Comparison of ENCODE assay signal across 18 mouse cellular contexts in the genomic region with DNA sequence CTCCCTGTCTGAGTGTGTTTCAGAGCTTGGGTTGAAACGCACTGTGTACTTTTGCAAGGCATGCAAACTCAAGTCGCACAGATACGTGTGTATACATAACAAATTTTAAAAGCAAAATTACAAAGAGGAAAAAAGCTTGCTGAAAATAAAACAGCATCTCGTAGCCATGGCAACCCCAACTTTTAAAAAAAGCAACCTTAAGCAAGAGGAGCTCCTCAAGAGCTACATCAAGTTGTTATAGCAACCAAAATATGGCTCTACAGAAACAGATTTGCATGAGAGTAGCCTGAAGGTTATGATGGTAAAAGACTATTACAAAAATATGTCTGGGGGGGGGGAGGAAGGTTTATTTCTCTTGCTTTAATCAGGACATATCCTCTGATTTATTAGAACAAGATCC.
DNase-seq lines count a peak whose midpoint lies in the region; ATAC-seq and TF ChIP-seq lines count a peak whose summit lies in the region.
"Had no signal": no experiment of that assay in that cellular context is flagged by ENCODE, and none has a peak within 500 bp of the region (broad histone marks: within the 10 kb centered on the region; RNA-seq: fewer than 3 reads in every experiment).

No protein-coding gene starts in this region.

- H3K36me3 ChIP-seq in hindbrain, postnatal 0 days (ENCODE audit: insufficient read depth, low read length): no peaks in the 10 kb centered on the region
- H3K36me3 ChIP-seq in hindbrain, embryonic 13.5 days: no peaks in the 10 kb centered on the region
- no peaks in the 10 kb centered on the region for H3K36me3 ChIP-seq in midbrain, embryonic 16.5 days (ENCODE audit: control insufficient read depth, insufficient read depth, low read length)
- no peaks in the 10 kb centered on the region for H3K36me3 ChIP-seq in midbrain, embryonic 11.5 days (ENCODE audit: control insufficient read depth, insufficient read depth, low read length)
- H3K36me3 ChIP-seq: embryonic facial prominence, embryonic 10.5 days; heart, embryonic 13.5 days had no signal

- H3K4me2 ChIP-seq in hindbrain, postnatal 0 days (ENCODE audit: low read depth, low read length): no peak overlapping the region
- no peak overlapping the region for H3K4me2 ChIP-seq in hindbrain, embryonic 13.5 days
- H3K4me2 ChIP-seq in midbrain, embryonic 16.5 days (ENCODE audit: low read length): no peak overlapping the region
- H3K4me2 ChIP-seq in midbrain, embryonic 11.5 days: no peak overlapping the region
- H3K4me2 ChIP-seq: heart, embryonic 13.5 days had no signal

- no peaks in the 10 kb centered on the region for H3K9me3 ChIP-seq in hindbrain, postnatal 0 days (ENCODE audit: low read length)
- no peaks in the 10 kb centered on the region for H3K9me3 ChIP-seq in hindbrain, embryonic 13.5 days
- H3K9me3 ChIP-seq in midbrain, embryonic 16.5 days (replicated peaks; ENCODE audit: control insufficient read depth, low read length, poor library complexity, severe bottlenecking): no peaks in the 10 kb centered on the region
- no peaks in the 10 kb centered on the region for H3K9me3 ChIP-seq in midbrain, embryonic 11.5 days (ENCODE audit: control insufficient read depth, low read length)
- H3K9me3 ChIP-seq: embryonic facial prominence, embryonic 10.5 days; heart, embryonic 13.5 days had no signal

- WGBS in hindbrain, postnatal 0 days: 73% methylated on average over 4 of the region's 4 CpGs
- WGBS in hindbrain, embryonic 13.5 days: 88% methylated on average over 4 of the region's 4 CpGs
- 69% methylated on average over 4 of the region's 4 CpGs for WGBS in midbrain, embryonic 16.5 days
- 90% methylated on average over 4 of the region's 4 CpGs for WGBS in midbrain, embryonic 11.5 days

- no peak overlapping the region for H3K4me3 ChIP-seq in hindbrain, postnatal 0 days (ENCODE audit: low read length)
- H3K4me3 ChIP-seq in hindbrain, embryonic 13.5 days: no peak overlapping the region
- no peak overlapping the region for H3K4me3 ChIP-seq in midbrain, embryonic 16.5 days (ENCODE audit: low read depth, low read length)
- H3K4me3 ChIP-seq in midbrain, embryonic 11.5 days (ENCODE audit: low read depth, low read length): no peak overlapping the region
- H3K4me3 ChIP-seq: embryonic facial prominence, embryonic 10.5 days; gastrocnemius, adult 2 months; heart, embryonic 13.5 days had no signal

- DNase-seq in hindbrain, postnatal 0 days (ENCODE audit: low spot score): peak; percentile 49
- no peak for DNase-seq in midbrain, embryonic 11.5 days (ENCODE audit: low spot score, missing footprints)
- DNase-seq in left cerebral cortex, postnatal 25 days (ENCODE audit: low spot score in 2 of 2): peak; percentile 67 to 89
- DNase-seq in telencephalon, adult 2 months (ENCODE audit: low read depth, low spot score): peak; percentile 85
- no peak for DNase-seq in urinary bladder, postnatal 14 days (ENCODE audit: low spot score)
- DNase-seq in thymus, postnatal 25 days: no peak
- DNase-seq: cerebellum, adult 11-12 months; cerebellum, postnatal 25 days; gastrocnemius, adult 2 months; heart, adult 11 months; heart, postnatal 4 days; kidney, adult 2 months; kidney, postnatal 36 days; lung, adult 18-20 months had no signal

- no peak overlapping the region for H3K9ac ChIP-seq in hindbrain, postnatal 0 days (replicated peaks; ENCODE audit: low read length)
- H3K9ac ChIP-seq in hindbrain, embryonic 13.5 days: no peak overlapping the region
- H3K9ac ChIP-seq in midbrain, embryonic 16.5 days (ENCODE audit: low read depth, low read length): no peak overlapping the region
- no peak overlapping the region for H3K9ac ChIP-seq in midbrain, embryonic 11.5 days (ENCODE audit: low read length)
- H3K9ac ChIP-seq: heart, embryonic 13.5 days had no signal

- TF ChIP-seq CTCF in hindbrain, postnatal 0 days (IDR thresholded peaks at IDR 0.05; ENCODE audit: low read depth): no peak

- 0 out of 2 replicates have a peak, but pooled peaks have one; percentile 47 for ATAC-seq in hindbrain, postnatal 0 days
- ATAC-seq in hindbrain, embryonic 13.5 days (ENCODE audit: low FRiP score): no peak
- ATAC-seq in midbrain, embryonic 16.5 days: peak; percentile 84
- ATAC-seq in midbrain, embryonic 11.5 days (ENCODE audit: low FRiP score): no peak

- intact Hi-C loops in left cerebral cortex, postnatal 25 days (cut with DNase I): no loop called here

- no peaks in the 10 kb centered on the region for H3K27me3 ChIP-seq in hindbrain, postnatal 0 days (ENCODE audit: insufficient read depth, low read length)
- no peaks in the 10 kb centered on the region for H3K27me3 ChIP-seq in hindbrain, embryonic 13.5 days
- H3K27me3 ChIP-seq in midbrain, embryonic 16.5 days (ENCODE audit: control insufficient read depth, insufficient read depth, low read depth, low read length): no peaks in the 10 kb centered on the region
- no peaks in the 10 kb centered on the region for H3K27me3 ChIP-seq in midbrain, embryonic 11.5 days (ENCODE audit: control insufficient read depth, insufficient read depth, low read length)
- H3K27me3 ChIP-seq: heart, embryonic 13.5 days had no signal

- no peaks in the 10 kb centered on the region for H3K4me1 ChIP-seq in hindbrain, postnatal 0 days (ENCODE audit: insufficient read depth, low read length)
- H3K4me1 ChIP-seq in hindbrain, embryonic 13.5 days (replicated peaks): no peaks in the 10 kb centered on the region
- H3K4me1 ChIP-seq in midbrain, embryonic 16.5 days (ENCODE audit: control insufficient read depth, insufficient read depth, low read length): no peaks in the 10 kb centered on the region
- H3K4me1 ChIP-seq in midbrain, embryonic 11.5 days (ENCODE audit: control insufficient read depth, insufficient read depth, low read length): no peaks in the 10 kb centered on the region
- H3K4me1 ChIP-seq: embryonic facial prominence, embryonic 10.5 days; heart, embryonic 13.5 days had no signal

- H3K27ac ChIP-seq in hindbrain, postnatal 0 days: no peak overlapping the region
- H3K27ac ChIP-seq in hindbrain, embryonic 13.5 days: no peak overlapping the region
- H3K27ac ChIP-seq in midbrain, embryonic 16.5 days (ENCODE audit: low read length): no peak overlapping the region
- no peak overlapping the region for H3K27ac ChIP-seq in midbrain, embryonic 11.5 days (ENCODE audit: low read depth, low read length)
- H3K27ac ChIP-seq: embryonic facial prominence, embryonic 10.5 days; gastrocnemius, adult 2 months; heart, embryonic 13.5 days had no signal

Comparison
In these comparisons a context has a peak if more than half of its experiments do, and no peak if none do; other contexts are left out.
1. ATAC-seq: peak in hindbrain, postnatal 0 days (single experiment) and midbrain, embryonic 16.5 days (single experiment); none in hindbrain, embryonic 13.5 days (single experiment) and midbrain, embryonic 11.5 days (single experiment).
2. DNase-seq: peak in hindbrain, postnatal 0 days (single experiment), left cerebral cortex, postnatal 25 days (2 of 2) and telencephalon, adult 2 months (single experiment); none in midbrain, embryonic 11.5 days (single experiment), urinary bladder, postnatal 14 days (single experiment) and thymus, postnatal 25 days (single experiment).